In the genomic region with DNA sequence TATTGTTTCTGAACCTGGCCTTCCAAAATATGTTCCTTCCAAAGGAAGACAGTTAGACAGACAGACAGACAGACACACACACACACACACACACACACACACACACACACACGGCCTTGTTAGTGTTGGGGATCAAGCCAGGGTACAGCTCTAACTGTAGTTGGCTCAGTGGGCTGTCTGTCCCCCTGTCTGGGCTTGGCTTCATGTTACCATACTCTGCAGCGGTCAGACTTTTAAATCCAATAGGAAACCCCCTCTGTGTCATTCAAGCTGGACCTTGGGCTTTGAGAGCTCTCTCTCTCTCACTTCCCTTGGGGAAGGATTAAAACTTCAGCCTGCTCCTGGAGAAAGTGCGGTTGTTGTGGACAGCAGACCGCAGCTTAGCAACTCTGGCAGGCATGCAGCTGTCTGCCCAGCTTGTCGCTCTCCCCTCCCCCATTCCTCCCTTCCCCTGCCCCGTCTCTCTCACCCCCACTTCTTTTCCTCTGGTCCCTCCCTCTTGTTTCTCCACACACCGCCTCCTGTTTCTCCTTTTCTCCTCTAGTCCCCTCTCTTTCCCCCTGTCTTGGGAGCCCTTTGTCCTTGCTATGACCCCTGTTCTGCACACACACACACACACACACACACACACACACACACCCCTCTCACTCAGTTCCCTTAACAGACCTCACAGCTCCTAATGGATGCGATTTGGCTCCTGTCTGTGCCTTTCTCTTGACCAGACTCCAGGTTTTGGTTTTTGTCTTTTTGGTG, we compare ENCODE assay signal across 9 mouse cellular contexts. TPM values are rescaled to one million over a fixed set of nuclear protein-coding genes. Genes with fewer than 3 reads are reported as not detected.
A peak's percentile ranks its signal among the peaks of the same experiment; 100 is the strongest.
DNase-seq lines count a peak whose midpoint lies in the region; ATAC-seq and TF ChIP-seq lines count a peak whose summit lies in the region.
"Had no signal": no experiment of that assay in that cellular context is flagged by ENCODE, and none has a peak within 500 bp of the region (broad histone marks: within the 10 kb centered on the region; RNA-seq: fewer than 3 reads in every experiment).

No protein-coding gene starts in this region.

- DNase-seq in adrenal gland, postnatal 36 days, result peak; percentile 36 to 63
- DNase-seq in adrenal gland, adult 18-20 months (ENCODE audit: low spot score in 2 of 2), result no peak
- DNase-seq in CH12.LX (ENCODE audit: extremely low read depth) (peak; percentile 62), liver (peak; percentile 57)
- peak; percentile 73 to 80 for DNase-seq in heart, postnatal 14 days
- no peak for DNase-seq in T-cell, adult 2 months (ENCODE audit: low spot score)

- no peak for TF ChIP-seq POLR2A in CH12.LX (IDR thresholded peaks at IDR 0.05; ENCODE audit: low read depth, low read length)
- TF ChIP-seq POLR2A in myocyte (IDR thresholded peaks at IDR 0.05; ENCODE audit: insufficient read length, low read depth), result no peak

- H3K4me3 ChIP-seq in CH12.LX (replicated peaks in 1 of 3; ENCODE audit: low read depth in 2 of 3, low read length in 2 of 3, poor library complexity in 1 of 3) (no peak overlapping the region), myocyte (no peak overlapping the region)
- no peak overlapping the region for H3K4me3 ChIP-seq in embryonic facial prominence, embryonic 15.5 days (replicated peaks)

- peaks cover 5 to 20% of the 10 kb centered on the region in 2 experiments for H3K36me3 ChIP-seq in CH12.LX (replicated peaks in 1 of 2; ENCODE audit: control insufficient read depth in 1 of 2, insufficient read depth in 1 of 2, low read length in 1 of 2)
- H3K36me3 ChIP-seq in embryonic facial prominence, embryonic 15.5 days, result no peaks in the 10 kb centered on the region
- H3K36me3 ChIP-seq in myocyte (ENCODE audit: control insufficient read depth, insufficient read depth), result no peaks in the 10 kb centered on the region

- peak overlapping the region; percentile 44 for H3K4me2 ChIP-seq in CH12.LX (ENCODE audit: insufficient read depth, low read depth, poor library complexity, severe bottlenecking)
- H3K4me2 ChIP-seq in embryonic facial prominence, embryonic 15.5 days (replicated peaks), result peak overlapping the region; percentile 15; the same call in 1 of the 2 replicates
- H3K4me2 ChIP-seq in myocyte (ENCODE audit: low read depth), result peak overlapping the region; percentile 86

- H3K4me1 ChIP-seq in CH12.LX (ENCODE audit: control insufficient read depth in 1 of 2, insufficient read depth in 2 of 2), result peaks cover 6 to 56% of the 10 kb centered on the region in 2 experiments
- peaks cover 54% of the 10 kb centered on the region for H3K4me1 ChIP-seq in embryonic facial prominence, embryonic 15.5 days

- peak; percentile 48 for TF ChIP-seq EP300 in CH12.LX (IDR thresholded peaks at IDR 0.05; ENCODE audit: low read length)

- no peak for TF ChIP-seq RAD21 in CH12.LX (IDR thresholded peaks at IDR 0.05; ENCODE audit: low read depth, low read length)

- 5% methylated on average over 8 of the region's 8 CpGs for WGBS in embryonic facial prominence, embryonic 15.5 days

- dilution Hi-C loops in CH12.LX (cut with MboI; ENCODE audit: extremely low pct_ligation_motif_present, extremely low pct_unique_long_range_greater_than_20kb, low sequenced_read_pairs), result no loop called here

- peak; percentile 77 for ATAC-seq in embryonic facial prominence, embryonic 15.5 days (ENCODE audit: insufficient number of reproducible peaks, low FRiP score, low TSS enrichment, low read depth)

- intact Hi-C loops in heart, postnatal 14 days (cut with DNase I), result loop anchor here (2.0 kb wide), 1 partner anchor 15 kb away; no protein-coding TSS in a partner anchor

- in situ Hi-C loops in CH12.LX (cut with MboI; ENCODE audit: low pct_ligation_motif_present, low pct_unique_long_range_greater_than_20kb, low sequenced_read_pairs), result no loop called here

- peak overlapping the region; percentile 13; the same call in 1 of the 2 replicates for H3K9ac ChIP-seq in CH12.LX (ENCODE audit: insufficient read depth, low read depth)
- no peak overlapping the region for H3K9ac ChIP-seq in embryonic facial prominence, embryonic 15.5 days
- H3K9ac ChIP-seq: liver, embryonic 14.5 days had no signal

- no peak for TF ChIP-seq CTCF in CH12.LX (conservative IDR thresholded peaks at IDR 0.05 in 1 of 2, IDR thresholded peaks at IDR 0.05 in 1 of 2; ENCODE audit: low read depth in 2 of 2, low read length in 2 of 2)

- no peaks in the 10 kb centered on the region for H3K27me3 ChIP-seq in CH12.LX (replicated peaks)
- no peaks in the 10 kb centered on the region for H3K27me3 ChIP-seq in embryonic facial prominence, embryonic 15.5 days
- no peaks in the 10 kb centered on the region for H3K27me3 ChIP-seq in myocyte (ENCODE audit: control insufficient read depth, insufficient read depth, insufficient read length)

- peaks cover 3% of the 10 kb centered on the region for H3K79me2 ChIP-seq in CH12.LX (replicated peaks; ENCODE audit: control insufficient read depth, extremely low read depth, insufficient read depth, poor library complexity, severe bottlenecking)
- H3K79me2 ChIP-seq in myocyte (ENCODE audit: control insufficient read depth, insufficient read depth), result peaks cover 75% of the 10 kb centered on the region

- H3K27ac ChIP-seq in CH12.LX (ENCODE audit: insufficient read depth, low read depth), result no peak overlapping the region
- H3K27ac ChIP-seq in embryonic facial prominence, embryonic 15.5 days (replicated peaks), result peak overlapping the region; percentile 88
- H3K27ac ChIP-seq: liver, embryonic 14.5 days had no signal

- peaks cover 2% of the 10 kb centered on the region for H3K9me3 ChIP-seq in CH12.LX (replicated peaks; ENCODE audit: low read length)
- no peaks in the 10 kb centered on the region for H3K9me3 ChIP-seq in embryonic facial prominence, embryonic 15.5 days (replicated peaks)

- H3ac ChIP-seq in myocyte (ENCODE audit: control insufficient read depth, insufficient read length), result no peak overlapping the region

TF ChIP-seq in CH12.LX, 34 proteins besides CTCF, POLR2A, EP300 and RAD21 (continues in another document):
- TF ChIP-seq CHD2 (IDR thresholded peaks at IDR 0.05; ENCODE audit: low read length) (peak; percentile 79), ELF1 (IDR thresholded peaks at IDR 0.05; ENCODE audit: low read depth, low read length) (no peak), KAT2A (IDR thresholded peaks at IDR 0.05; ENCODE audit: insufficient replicate concordance, low read length) (no peak), CHD1 (IDR thresholded peaks at IDR 0.05; ENCODE audit: low read depth, low read length) (no peak), JUN (IDR thresholded peaks at IDR 0.05; ENCODE audit: insufficient read depth, low read depth, low read length) (no peak), MXI1 (IDR thresholded peaks at IDR 0.05; ENCODE audit: low read depth, low read length) (no peak), ETS1 (conservative IDR thresholded peaks at IDR 0.05; ENCODE audit: low read depth, low read length) (no peak; the same call in 1 of the 2 replicates), TBP (conservative IDR thresholded peaks at IDR 0.05; ENCODE audit: low read depth, low read length) (0 out of 2 replicates have a peak, but pooled peaks have one; percentile 22), NRF1 (IDR thresholded peaks at IDR 0.05; ENCODE audit: low read depth, low read length) (no peak), JUND (conservative IDR thresholded peaks at IDR 0.05; ENCODE audit: low read depth, low read length) (no peak), MAZ (IDR thresholded peaks at IDR 0.05; ENCODE audit: low read depth, low read length) (no peak), SIN3A (IDR thresholded peaks at IDR 0.05; ENCODE audit: low read length) (no peak), POLR2AphosphoS2 (IDR thresholded peaks at IDR 0.05; ENCODE audit: low read depth, low read length) (no peak), TCF12 (IDR thresholded peaks at IDR 0.05; ENCODE audit: low read depth, low read length) (peak; percentile 54)

TF ChIP-seq in myocyte, 11 proteins besides CTCF, POLR2A, EP300 and RAD21:
- TF ChIP-seq E2F4 (IDR thresholded peaks at IDR 0.05; ENCODE audit: insufficient read depth), result no peak
- TF ChIP-seq POLR2AphosphoS2 (IDR thresholded peaks at IDR 0.05; ENCODE audit: insufficient read length, low read depth), result peak; percentile 40
- TF ChIP-seq TCF3 (IDR thresholded peaks at IDR 0.05; ENCODE audit: insufficient read length, low read depth), result peak; percentile 91
- TF ChIP-seq CEBPB (IDR thresholded peaks at IDR 0.05; ENCODE audit: insufficient read depth, poor library complexity, severe bottlenecking), result no peak
- no peak for TF ChIP-seq REST (IDR thresholded peaks at IDR 0.05; ENCODE audit: insufficient read depth, insufficient read length)
- TF ChIP-seq SRF (IDR thresholded peaks at IDR 0.05; ENCODE audit: control insufficient read depth, insufficient read length, low read depth), result peak; percentile 8
- no peak for TF ChIP-seq USF1 (IDR thresholded peaks at IDR 0.05; ENCODE audit: low read depth)
- TF ChIP-seq MYOD1 (IDR thresholded peaks at IDR 0.05; ENCODE audit: control insufficient read depth in 1 of 3, insufficient read length in 2 of 3, low read depth in 2 of 3), result peak; percentile 66 to 99 (median 97)
- no peak for TF ChIP-seq MAX (IDR thresholded peaks at IDR 0.05; ENCODE audit: low read depth)
- peak; percentile 74 for TF ChIP-seq TCF12 (IDR thresholded peaks at IDR 0.05; ENCODE audit: insufficient read depth, poor library complexity, severe bottlenecking)
- peak; percentile 80 to 96 (median 94) for TF ChIP-seq MYOG (IDR thresholded peaks at IDR 0.05; ENCODE audit: control insufficient read depth in 1 of 3, insufficient read depth in 1 of 3, insufficient read length in 2 of 3, low read depth in 2 of 3)

RNA-seq across cellular contexts. Expression of a gene that starts 34.8 kb away (rescaled TPM):
- 10 to 100 TPM; 68.0 to 75.3 TPM for total RNA-seq in adrenal gland, postnatal 36 days (2021)
- total RNA-seq in adrenal gland, adult 18-20 months (2021), result 10 to 100 TPM; 75.7 to 96.6 TPM
- 16.5 and 18.1 TPM in 2 replicates for total RNA-seq in CH12.LX (2012; rRNA removed)
- 7.0 and 8.2 TPM in 2 replicates for total RNA-seq in CH12.LX (2014; rRNA removed)
- polyA plus RNA-seq in CH12.LX (2012; ENCODE audit: insufficient read length, low read depth), result 24.6 and 28.6 TPM in 2 replicates
- polyA plus RNA-seq in embryonic facial prominence, embryonic 15.5 days (2015; fragmentation: Nextera tagmentation; extraction: Ambion mirVana), result 28.4 and 28.9 TPM in 2 replicates
- total RNA-seq in heart, postnatal 14 days (2021), result 100 to 1,000 TPM; 323 to 335 TPM
- 60.8 TPM for polyA plus RNA-seq in myocyte (2012; fragmentation: generic; extraction: Trizol)

RNA-seq across cellular contexts. Expression of a gene that starts 55.1 kb away (rescaled TPM):
- total RNA-seq in adrenal gland, postnatal 36 days (2021), result 1 to 10 TPM; 1.7 to 1.9 TPM
- total RNA-seq in adrenal gland, adult 18-20 months (2021), result 1 to 10 TPM; 1.2 to 2.2 TPM
- 18.5 and 23.3 TPM in 2 replicates for total RNA-seq in CH12.LX (2012; rRNA removed)
- 1.4 and 1.6 TPM in 2 replicates for total RNA-seq in CH12.LX (2014; rRNA removed)
- 11.0 and 25.8 TPM in 2 replicates for polyA plus RNA-seq in CH12.LX (2012; ENCODE audit: insufficient read length, low read depth)
- 143 and 159 TPM in 2 replicates for polyA plus RNA-seq in embryonic facial prominence, embryonic 15.5 days (2015; fragmentation: Nextera tagmentation; extraction: Ambion mirVana)
- total RNA-seq in heart, postnatal 14 days (2021), result 1 to 10 TPM in 1 of 2 experiments, under 1 TPM in 1; 0.49 to 1.0 TPM
- polyA plus RNA-seq in myocyte (2012; fragmentation: generic; extraction: Trizol), result 0.85 TPM

Comparison
In these comparisons a context has a peak if more than half of its experiments do, and no peak if none do; other contexts are left out.
1. DNase-seq: peak in adrenal gland, postnatal 36 days (2 of 2), CH12.LX (single experiment), heart, postnatal 14 days (2 of 2) and liver (single experiment); none in adrenal gland, adult 18-20 months (0 of 2) and T-cell, adult 2 months (single experiment).
2. H3K4me2 ChIP-seq: peak in every context shown above with its lines; median percentile 86 in myocyte; 44 in CH12.LX; 15 in embryonic facial prominence, embryonic 15.5 days.